Mouse (Mus musculus) urinary bladder, adult 2 months (tissue): ENCODE measurements at regions not wholly inside any gene's neighbourhood (a gene's known extent, or its start where the extent isn't known, plus 50 kb on each side); places are given as distances from the start of the nearest gene placed in this dataset.

Experiments
- DNase-seq: peaks from one replicate; pipeline ENCODE4 v3.0.0; 2022; ENCODE audit warnings: low spot score

DNA sequence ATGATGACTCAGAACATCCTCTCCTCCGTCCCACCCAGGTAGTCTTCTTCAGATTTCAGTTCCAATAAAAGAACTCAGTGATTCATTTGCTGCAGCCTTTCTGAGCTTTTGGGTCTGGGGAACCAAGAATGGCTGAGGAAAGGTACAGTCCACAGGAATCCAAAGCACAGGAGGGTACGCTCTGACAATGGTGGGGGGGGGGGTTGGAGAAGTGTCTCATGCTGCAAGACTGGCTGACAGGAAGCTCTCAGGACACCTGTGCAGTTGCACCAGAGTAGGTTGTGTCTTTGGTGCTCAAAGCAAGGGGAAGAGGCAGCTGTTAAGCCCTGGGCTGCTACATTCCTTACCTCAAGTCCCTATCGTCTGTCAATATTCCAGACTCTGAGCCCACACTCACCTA lies 192.7 kb upstream of the Bcl6 start:
- DNase-seq: no peak

DNA sequence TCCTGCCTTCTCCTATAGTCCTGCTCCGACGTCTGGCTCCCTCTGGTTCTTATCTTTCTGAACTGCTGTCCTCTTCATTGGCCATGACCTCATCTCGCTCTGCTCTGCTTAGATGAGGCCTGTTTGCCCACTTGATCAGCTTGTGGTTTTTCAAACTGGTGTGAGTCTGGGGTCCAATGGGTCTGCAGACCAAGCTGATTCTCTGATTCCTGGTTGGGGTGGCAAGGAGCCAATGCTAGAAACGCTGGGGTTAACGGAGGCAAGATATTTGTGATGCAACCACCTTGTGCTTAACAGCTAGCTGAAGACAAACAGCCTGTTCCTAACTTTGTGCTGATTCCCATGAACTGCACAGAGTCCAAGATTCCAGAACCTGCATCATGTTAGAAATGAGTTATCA lies 192.0 kb upstream of the Bcl6 start:
- no peak for DNase-seq

DNA sequence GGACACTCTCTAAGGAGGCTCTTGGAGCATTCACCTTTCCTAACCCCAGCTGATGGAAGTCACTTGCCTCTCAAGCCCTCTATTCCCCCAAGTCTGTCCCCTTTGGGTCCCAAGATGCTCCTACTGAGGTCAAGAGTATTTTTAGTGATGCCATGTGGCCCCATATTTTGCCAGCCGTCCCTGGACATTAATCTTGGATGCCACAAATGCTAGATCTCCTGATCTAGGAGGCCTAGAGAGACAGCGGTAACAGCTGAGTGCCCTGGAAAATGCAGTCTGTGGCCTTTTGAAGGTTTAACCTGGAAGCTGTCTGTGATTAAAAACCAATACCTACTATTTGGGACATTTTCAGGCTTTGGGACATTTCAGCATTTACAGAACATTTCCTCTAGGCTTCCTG lies 188.9 kb upstream of the Bcl6 start:
- no peak for DNase-seq

DNA sequence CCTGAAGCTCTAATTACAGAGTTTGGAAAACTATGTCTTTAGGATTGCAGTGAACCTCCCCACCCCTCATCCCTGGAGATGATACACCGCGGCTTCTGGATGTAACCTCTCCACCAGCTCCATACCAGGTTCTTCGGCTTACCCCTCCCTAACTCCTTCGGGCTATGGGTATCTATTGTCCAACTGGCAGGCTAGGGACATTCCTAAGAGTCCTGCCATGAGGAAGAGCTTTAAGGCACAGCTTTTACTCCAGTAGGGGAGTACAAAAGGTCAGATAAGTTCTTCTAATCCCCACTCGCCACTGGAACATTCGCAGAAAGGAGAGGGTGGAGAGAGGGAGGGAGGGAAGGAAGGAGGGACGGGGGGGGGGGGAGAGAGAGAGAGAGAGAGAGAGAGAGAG lies 188.5 kb upstream of the Bcl6 start:
- DNase-seq: no peak

DNA sequence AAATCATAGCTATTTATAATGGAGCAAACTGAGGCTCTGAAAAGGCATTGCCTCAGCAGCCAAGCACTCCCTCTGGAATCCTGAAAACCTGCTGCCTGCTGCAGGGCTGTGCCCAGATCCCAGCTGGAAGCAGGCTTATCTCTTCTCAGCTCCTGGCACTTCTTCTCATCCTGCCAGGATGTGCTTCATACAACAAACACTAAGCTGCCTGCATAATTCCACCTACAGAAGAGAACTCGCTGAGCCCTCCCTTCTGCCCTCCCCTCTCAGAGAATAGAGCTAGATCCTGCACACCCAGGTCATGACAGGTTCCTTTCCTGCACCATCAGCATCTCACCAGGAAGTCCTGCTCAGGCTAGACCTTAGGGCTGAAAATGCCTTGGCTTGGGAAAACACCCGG lies 187.4 kb upstream of the Bcl6 start:
- no peak for DNase-seq

DNA sequence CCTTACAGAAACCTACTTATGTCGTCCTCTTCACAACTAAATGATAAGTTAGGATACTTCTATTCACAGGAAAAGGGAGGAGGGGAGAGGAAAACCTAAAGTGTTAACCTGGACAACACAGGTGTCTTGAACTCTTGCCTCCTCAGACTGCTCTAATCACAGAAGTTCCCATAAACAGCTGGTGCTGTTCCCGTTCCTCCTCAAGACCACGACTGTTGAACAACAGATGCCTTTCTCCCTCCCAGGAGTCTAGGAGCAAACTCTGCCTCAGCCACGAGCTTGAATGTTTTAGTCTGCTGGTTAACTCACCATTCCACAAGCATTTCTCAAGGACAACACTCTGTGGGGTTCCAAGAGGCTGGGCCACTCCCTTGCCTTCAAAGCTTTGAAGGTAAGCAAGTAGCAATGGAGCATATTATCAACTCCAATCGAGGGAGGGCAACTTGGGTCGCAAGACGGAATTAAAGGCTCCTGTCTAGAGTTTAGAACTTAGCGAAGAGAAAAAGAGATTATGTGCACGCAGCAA lies 186.6 kb upstream of the Bcl6 start:
- DNase-seq: no peak

DNA sequence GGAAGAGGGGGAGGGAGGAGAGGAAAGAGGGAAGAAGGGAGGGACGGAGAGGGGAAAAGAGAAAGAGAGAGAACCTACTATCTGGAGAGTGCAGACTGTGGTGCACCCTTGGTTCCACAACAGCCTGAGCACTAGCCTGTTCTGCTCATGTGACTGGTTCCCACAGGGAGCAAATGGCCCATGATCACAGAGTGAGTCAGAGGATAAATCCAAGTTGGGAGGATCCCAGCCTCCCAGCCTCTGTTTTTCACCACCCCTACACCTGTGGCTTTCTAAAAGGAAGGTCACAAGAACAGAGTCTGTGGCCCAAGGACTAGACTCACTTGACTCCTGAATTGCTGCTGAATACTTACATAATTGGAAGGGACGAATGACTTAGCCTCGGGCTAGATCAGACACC lies 185.9 kb upstream of the Bcl6 start:
- no peak for DNase-seq

DNA sequence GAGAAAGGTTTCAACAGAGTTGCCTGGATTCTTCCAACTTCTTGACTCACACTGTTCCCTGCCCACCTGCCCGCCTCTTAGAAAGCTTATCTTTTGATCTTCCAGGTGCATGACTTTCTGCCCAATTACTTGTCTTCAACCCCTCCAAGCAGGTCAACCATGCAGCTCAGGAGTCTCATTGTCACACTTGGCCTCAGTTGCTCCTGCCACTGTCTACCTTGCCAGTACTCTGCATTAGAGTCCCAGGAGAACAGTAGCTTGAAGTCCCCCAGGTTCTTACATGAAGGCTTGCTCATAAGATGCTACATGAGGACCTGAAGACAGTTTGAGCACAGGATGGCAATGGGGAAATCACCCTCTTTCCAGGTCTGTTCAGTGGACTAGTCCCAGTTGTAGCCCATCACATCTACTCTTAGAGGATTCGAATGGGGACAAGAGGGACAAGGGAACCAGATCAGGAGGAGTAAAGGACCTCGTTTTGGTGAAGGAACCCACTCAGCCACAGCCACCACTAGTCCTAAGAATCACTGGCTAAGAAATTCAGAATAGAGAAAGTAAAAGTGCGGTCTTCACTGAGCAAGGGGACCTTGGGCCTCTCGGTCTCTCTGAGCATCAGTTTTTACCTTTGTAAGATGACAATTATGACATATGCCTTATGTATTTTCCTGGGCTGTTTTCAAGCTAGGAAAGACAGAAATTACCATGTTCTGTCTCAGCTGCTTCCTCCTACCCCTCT lies 185.3 kb upstream of the Bcl6 start:
- DNase-seq: no peak

DNA sequence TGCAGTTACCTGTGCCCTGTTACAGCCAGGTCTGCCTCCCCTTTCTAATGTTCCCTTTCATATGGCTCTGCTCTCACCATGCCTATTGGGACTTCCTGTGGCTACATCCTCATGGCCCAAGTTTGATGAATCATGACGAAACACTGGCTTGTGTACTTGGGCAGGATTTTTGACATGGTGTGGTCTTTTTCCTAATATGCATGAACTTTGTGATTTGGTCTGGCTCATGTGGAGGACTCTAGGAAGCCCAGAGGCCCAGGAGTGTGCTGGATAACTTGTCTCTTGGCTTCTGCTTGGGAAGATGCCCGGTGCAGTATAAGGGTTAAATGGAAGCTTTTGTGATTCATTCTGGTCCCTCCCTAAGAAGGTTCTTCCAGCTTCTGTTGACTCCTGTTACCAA lies 184.0 kb upstream of the Bcl6 start:
- DNase-seq: no peak

DNA sequence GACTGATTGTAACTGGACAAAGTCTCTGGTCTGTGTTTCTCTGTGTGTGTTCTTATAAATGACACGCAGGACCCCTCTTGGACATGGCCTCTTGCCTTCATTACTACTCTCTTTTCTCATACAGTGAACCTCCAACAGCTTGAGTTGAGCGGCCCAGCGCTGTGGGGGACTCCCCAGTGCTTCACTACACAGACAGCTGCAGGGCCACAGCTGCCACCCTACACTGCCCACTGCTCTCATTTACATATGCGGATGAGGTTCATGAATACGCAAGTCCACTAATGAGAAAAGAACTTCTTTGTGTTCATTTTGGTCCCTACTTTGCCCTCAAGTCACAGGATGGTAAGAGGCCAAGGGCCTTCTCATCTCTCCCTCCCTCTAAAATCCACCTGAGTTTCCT lies 183.4 kb upstream of the Bcl6 start:
- DNase-seq: no peak

DNA sequence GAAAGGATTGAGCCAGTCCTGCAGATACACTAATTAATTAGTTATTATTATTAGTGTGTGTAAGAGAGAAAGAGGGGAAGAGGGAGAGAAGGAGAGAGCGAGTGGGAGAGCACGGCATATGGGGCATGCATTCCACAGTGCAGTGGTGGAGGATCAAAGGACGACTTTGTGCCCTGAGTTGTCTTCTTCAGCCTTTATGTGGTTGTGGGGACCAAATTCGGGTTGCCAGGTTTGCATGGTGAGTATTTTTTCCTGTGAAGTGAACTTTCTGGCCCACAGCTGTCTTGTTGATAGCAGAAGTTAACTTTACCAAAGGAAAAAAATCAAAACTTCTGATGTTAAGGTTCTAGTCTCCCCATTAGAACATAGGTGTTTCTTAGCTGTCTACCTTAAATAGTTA lies 182.5 kb upstream of the Bcl6 start:
- DNase-seq: no peak

DNA sequence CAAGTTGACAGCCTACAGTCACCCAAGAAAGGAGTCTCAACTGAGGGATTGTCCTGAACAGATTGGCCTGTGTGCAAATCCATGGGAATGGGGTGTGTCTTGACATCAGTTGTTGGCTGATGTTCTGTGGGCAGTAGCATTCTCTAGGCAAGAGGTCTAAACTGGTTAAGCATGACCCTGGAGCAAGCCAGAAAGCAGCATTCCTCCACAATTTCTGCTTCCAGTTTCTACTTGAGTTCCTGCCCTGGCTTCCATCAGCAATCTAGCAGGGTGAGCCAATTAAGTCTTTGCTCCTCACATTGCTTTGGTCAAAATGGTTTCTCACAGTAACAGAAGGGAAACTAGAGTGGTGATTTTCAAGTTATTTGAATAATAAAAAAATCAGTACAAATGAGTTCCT lies 177.8 kb upstream of the Bcl6 start:
- DNase-seq: no peak

DNA sequence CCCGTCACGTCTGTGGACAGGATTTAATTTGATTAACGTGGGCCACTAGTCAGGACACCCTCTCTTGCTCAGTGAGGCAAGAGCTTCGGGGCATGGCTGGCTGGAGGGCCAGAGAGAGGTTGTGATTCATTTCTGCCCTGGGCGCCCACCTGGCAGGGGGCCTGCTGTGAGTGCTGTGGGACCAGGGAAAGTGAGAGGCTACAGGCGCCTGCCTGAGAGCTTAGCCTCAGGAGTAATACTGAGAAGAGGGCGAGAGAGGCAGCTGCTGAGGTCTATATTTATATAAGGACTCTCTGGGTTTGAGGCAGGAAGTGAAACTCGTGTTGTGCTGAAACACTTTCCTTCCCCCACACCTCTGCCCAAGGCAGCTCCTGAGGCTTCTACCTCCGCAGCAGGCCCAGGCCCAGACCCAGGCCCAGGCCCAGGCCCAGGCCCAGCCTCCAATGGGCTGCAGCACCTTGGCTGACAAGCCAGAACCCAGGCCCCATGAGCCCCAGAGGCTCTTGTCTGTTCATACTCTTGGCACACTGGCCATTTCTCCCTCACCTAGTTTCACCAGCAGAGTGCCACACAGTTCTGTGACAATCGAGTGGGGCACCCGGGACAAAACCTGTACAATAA lies 176.9 kb upstream of the Bcl6 start:
- DNase-seq: no peak

DNA sequence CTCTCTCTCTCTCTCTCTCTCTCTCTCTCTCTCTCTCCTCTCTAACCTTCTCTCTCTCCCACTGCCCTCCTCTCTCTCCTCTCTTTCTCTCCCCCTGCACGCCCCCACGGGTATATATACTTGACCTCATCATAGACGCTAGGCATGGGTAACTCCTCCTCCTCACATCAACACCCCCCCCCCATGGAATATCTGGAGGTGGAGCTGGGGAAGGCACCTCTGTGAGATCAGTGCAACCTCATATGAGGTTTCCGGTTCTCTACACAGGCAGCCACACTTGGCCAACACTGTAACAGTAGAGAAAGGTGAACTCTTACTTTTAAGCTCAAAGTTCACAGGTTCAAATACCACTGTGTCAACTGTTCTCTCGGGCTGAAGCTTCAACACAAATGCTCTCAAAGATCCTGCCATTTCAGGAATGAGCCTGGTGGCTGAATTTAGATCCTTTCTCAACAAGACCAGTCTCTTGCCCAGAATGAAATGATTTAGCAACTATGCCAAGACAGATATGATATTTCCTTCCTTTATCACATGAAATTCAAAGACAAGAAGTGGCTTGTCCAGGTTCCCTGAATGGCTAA lies 172.1 kb upstream of the Bcl6 start:
- no peak for DNase-seq

DNA sequence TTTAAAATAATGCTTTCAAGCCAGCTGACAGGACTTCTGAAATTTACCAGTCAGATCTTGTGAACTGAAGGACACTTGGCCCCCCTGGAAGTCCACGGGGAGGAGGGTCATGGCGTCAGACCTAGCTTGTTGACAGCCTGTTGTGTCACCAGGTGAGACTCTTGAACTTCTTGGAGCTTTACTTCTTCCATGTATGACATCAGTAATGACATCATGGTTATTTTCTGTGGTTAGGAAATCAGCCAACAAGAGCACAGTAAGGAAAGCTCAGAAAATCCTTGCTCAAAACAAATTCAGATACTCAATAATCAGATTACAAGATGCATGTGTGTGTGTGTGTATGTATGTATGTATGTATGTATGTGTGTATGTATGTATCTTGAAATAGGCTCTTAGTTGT lies 170.7 kb upstream of the Bcl6 start:
- no peak for DNase-seq

DNA sequence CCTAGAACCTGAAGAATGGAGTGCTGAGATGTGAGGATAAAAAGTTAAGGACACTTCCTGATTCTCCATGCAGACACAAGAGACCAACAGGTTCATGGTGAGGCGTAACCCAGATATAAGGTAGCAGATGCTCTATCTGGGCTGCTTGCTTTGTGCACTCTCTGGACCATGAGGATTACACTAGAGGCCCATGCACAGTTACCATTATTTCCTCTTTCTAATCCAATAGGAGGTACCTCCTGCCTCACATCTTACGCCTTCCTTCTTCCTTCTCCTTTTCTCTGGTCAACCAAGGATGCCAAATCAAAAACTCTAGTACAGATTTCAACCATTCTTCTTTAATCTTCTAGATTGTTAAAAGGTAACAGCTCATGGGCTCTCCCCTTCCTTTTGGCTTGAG lies 169.1 kb upstream of the Bcl6 start:
- DNase-seq: no peak

DNA sequence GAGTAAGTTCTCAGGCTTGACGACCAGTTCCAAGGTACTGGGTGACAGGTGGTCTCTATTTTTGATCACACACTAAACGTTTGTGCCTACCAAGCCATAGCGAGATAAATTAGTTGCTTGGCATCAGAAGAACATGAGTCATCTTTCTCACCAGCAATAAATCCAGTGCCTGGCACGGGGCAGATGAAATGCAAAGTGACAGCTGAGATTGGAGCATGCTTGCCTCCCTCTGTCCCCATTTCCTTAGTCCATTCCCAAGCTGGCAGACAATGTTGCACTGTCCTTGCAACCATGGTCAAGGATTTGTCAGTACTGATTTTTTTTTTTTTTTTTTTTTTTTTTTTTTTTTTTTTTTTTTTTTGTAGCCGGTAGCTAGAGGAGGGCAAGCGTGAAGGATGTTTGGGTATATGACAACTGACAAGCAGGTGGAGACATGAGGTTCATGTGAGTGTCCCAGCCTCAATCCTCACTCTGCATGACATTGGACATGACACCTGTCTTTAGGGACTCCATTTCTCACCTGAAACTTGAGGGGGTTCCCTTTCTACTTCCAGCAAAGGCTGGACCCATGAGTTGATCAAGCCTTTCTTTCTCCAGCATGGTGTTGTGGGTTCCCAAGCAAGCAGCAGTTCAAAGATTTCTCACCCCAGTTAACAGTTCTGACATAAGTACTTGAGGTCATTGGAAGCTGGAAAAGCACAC lies 168.2 kb upstream of the Bcl6 start:
- DNase-seq: no peak

DNA sequence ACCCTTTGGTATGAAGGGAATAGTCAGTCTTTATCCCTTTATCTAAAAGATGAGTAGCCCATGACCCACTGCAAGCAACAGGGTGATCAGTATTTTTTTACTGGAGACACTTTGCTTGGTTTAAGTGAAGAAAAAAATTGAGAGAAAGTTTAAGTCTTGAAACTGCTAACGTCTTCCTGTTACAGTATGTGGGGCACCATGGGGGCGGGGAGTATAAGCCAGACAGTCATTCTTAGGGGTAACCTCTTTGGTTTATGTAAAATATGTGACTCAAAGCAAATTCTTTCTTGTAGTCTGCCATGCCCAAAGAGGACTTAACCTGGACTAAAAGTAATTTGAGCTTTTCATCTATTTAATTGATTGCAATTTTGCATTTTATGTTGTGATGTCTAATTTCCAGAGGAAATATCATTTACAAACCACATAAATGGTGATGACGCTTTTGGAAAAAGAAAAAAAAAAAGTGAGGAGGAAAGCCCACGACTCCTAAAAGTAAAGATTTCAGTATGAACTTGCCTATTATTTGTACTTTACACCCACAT lies 166.2 kb upstream of the Bcl6 start:
- DNase-seq: no peak

DNA sequence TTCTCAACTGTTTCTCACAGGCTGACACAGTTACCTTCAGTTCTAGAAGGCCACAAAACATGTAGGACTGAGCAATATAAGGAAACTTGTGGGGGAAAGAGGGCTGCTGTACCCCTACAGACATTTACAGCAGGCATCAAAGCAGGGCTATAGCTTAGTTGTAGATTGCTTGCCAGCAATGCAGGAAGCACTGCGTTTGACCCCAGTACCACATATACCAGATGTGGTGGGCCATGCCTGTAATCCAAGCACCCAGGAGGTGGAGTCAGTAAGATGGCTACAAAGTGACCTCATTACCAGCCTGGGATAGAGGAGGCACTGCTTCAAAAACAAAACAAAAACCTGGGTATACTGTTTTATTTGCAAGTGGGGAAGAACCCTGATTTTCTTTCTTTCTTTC lies 165.3 kb upstream of the Bcl6 start:
- no peak for DNase-seq

DNA sequence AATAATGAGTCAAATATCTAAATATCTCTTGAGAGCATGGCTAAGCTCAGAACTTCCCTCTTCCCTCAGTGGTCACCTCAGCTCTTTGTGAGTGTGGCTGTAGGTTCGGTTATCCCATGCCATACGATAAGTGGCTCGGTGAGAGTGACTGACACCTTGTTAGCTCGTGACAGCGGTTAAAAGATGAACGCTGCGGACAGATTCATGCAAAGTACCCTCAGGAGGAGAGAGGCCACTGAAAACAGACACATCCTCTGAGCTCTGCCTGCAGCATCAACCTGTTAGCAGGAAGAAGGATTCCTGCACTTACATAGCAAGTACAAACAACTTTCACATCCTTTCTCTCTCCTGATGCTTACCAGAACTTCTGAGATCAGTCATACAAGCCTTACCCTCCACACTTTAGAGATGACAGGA lies 163.2 kb upstream of the Bcl6 start:
- no peak for DNase-seq

DNA sequence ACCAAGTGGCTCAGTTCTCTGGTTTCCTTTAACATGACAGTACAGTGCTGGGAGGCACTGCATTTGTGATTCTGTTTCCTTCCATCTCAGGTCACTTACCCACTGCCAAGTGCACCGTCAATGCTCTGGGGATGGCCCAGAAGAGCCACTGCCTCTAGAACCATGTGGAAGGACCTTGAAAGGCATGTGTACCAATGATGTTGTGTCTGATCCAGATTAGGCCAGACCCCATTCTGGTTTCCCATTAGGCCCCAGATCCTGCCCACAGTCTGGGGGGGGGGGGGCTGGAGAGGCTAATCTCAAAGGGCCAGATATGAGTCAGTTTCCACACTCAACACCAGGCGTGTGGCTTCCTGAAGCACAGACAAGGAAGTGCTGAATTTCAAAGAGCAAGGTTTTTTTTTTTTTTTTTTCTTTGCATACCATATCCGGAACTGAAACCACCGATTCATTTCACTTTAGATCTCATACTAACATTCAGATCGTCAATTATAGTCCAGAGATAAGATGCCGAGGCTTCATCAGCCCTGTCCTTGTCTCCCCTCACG lies 162.6 kb upstream of the Bcl6 start:
- no peak for DNase-seq

DNA sequence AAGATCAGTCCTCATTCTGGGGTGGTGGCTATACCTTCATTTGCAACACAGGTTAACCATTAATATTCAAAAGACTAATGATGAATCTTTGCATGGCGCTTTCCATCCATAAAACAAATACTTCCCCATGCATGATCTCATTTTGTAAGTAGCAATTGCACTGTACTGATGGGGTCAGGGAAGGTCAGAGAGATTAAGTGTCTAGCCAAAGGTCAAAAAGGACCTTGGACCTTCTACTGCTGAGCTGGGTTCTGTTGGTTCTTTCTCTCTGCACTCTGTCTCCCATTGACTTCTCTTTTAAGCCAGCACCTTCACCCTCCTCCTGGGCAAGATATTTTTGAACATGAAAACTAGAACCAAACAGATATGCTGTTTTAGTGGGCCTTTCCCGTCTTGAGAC lies 161.9 kb upstream of the Bcl6 start:
- DNase-seq: no peak
